Mouse (Mus musculus): ENCODE results near the gene Tram2. TPM values are rescaled to one million over a fixed set of nuclear protein-coding genes. Genes with fewer than 3 reads are reported as not detected.

Gene Tram2
- polyA plus RNA-seq, 1 experiment from 2014 or later: 8.1 TPM

- peak overlapping the region; percentile 64 for H3K4me2 ChIP-seq (replicated peaks; ENCODE audit: low read depth, low read length)
- 0 out of 2 replicates have a peak overlapping the region, but pooled peaks have one; percentile 23 for H3K9ac ChIP-seq (replicated peaks; ENCODE audit: low read depth)
- peak overlapping the region; percentile 44 for H3K4me3 ChIP-seq (ENCODE audit: low read depth, low read length)
- TF ChIP-seq CTCF (IDR thresholded peaks at IDR 0.05) (no peak), EP300 (IDR thresholded peaks at IDR 0.05) (no peak)
- H3K9me3 ChIP-seq (ENCODE audit: low read length): no peaks in the 10 kb centered on the region
- WGBS: 7% methylated on average over 16 of the region's 16 CpGs
- DNase-seq (ENCODE audit: low spot score) (peak; percentile 21), ATAC-seq (no peak)
- H3K36me3 ChIP-seq (ENCODE audit: insufficient read depth, low read length): no peaks in the 10 kb centered on the region
- H3K27ac ChIP-seq (ENCODE audit: low read length): no peak overlapping the region
- no peaks in the 10 kb centered on the region for H3K27me3 ChIP-seq (replicated peaks; ENCODE audit: insufficient read depth, low read length)
- H3K4me1 ChIP-seq (ENCODE audit: insufficient read depth, low read depth, low read length): no peaks in the 10 kb centered on the region
These were observed 127.2 kb downstream of the Tram2 start for GRCm38 (mm10) chr1:20951799-20952198.

- peak; percentile 97 for ATAC-seq
- WGBS: 0% methylated on average over 18 of the region's 23 CpGs
- H3K4me2 ChIP-seq (replicated peaks; ENCODE audit: low read depth, low read length): peak within 1 kb of the TSS; percentile 64
These were observed 127.7 kb downstream of the Tram2 start, which contains the start of gene Efhc1 for GRCm38 (mm10) chr1:20951300-20951763. TSS of gene Efhc1 (plus strand) at chr1:20951626.

More at GRCm38 (mm10) chr1:20951300-20951763, 127.7 kb downstream of the Tram2 start, which contains the start of gene Efhc1:
- TF ChIP-seq CTCF (IDR thresholded peaks at IDR 0.05): no peak
- no peak; the same call in 1 of the 2 replicates for TF ChIP-seq EP300 (IDR thresholded peaks at IDR 0.05)
- H3K9me3 ChIP-seq (ENCODE audit: low read length): no peaks in the 10 kb centered on the region
- H3K36me3 ChIP-seq (ENCODE audit: insufficient read depth, low read length): no peaks in the 10 kb centered on the region
- peak; percentile 98 for DNase-seq (ENCODE audit: low spot score)
- peak within 1 kb of the TSS; percentile 44 for H3K4me3 ChIP-seq (ENCODE audit: low read depth, low read length)
- H3K9ac ChIP-seq (replicated peaks; ENCODE audit: low read depth): 0 out of 2 replicates have a peak within 1 kb of the TSS, but pooled peaks have one; percentile 23
- H3K27me3 ChIP-seq (replicated peaks; ENCODE audit: insufficient read depth, low read length): no peaks in the 10 kb centered on the region
- H3K4me1 ChIP-seq (ENCODE audit: insufficient read depth, low read depth, low read length): no peaks in the 10 kb centered on the region
- peak within 1 kb of the TSS; percentile 59 for H3K27ac ChIP-seq (ENCODE audit: low read length)

Other genes starting within 250 kb of the Tram2 start
- 4.8 and 8.3 TPM in 2 replicates for gene Paqr8, start 188.6 kb downstream of the Tram2 start, polyA plus RNA-seq (2015; fragmentation: Nextera tagmentation; extraction: Ambion mirVana)
- 8.4 and 10.3 TPM in 2 replicates for gene Efhc1, start 127.6 kb downstream of the Tram2 start, polyA plus RNA-seq (2015; fragmentation: Nextera tagmentation; extraction: Ambion mirVana)
- 7.9 and 9.7 TPM in 2 replicates for gene Tmem14a, start 139.3 kb upstream of the Tram2 start, polyA plus RNA-seq (2015; fragmentation: Nextera tagmentation; extraction: Ambion mirVana)
- gene Gsta3, start 161.4 kb upstream of the Tram2 start, polyA plus RNA-seq (2015; fragmentation: Nextera tagmentation; extraction: Ambion mirVana): 23.5 and 28.9 TPM in 2 replicates